Mouse (Mus musculus) frontal cortex, postnatal 14 days (tissue): ENCODE results near the gene Gtpbp4.
"Not testable (repeated sequence)": the region's sequence is repeated elsewhere in the genome, so short reads cannot be mapped to it uniquely, and the experiment has no call there.

Experiments used
- DNase-seq, 2 experiments: peaks; one replicate each; pipeline ENCODE4 v3.0.0; 2022; ENCODE audit warnings: low spot score in 2 of 2

The Gtpbp4 gene

GRCm38 (mm10) chr13:8995990-8996786, at the start of gene Gtpbp4:
Gene Gtpbp4, minus strand, starts transcription at chr13:8996083.
- peak; percentile 95 to 96 for DNase-seq

DNA sequence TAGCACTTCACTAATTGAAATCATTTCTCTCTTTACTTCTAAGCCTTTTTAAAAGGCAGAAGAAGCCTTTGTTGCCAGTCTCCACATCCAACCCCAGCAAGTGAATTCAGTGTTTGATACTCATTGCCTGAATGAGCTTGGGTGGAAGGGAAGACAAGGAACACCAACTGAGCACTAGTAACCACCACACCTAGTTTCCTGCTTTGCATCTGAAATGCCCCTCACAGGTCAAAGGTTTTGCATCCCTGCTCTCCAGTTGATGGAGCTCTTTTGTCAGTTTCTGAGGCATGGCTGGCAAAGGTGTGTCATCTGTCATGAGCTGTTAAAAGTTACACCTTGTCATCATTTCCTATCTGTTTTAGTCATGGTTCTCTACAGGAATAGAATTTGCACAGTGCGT, 48.8 kb upstream of the Gtpbp4 start:
- no peak for DNase-seq

- no peak for DNase-seq
These were observed 47.6 kb upstream of the Gtpbp4 start for GRCm38 (mm10) chr13:9043289-9044049.

- no peak for DNase-seq
These were observed 44.7 kb upstream of the Gtpbp4 start for GRCm38 (mm10) chr13:9040626-9041025.

- DNase-seq = no peak
These were observed 36.2 kb upstream of the Gtpbp4 start for GRCm38 (mm10) chr13:9031996-9032661.

- DNase-seq = no peak
These were observed 34.5 kb upstream of the Gtpbp4 start for GRCm38 (mm10) chr13:9030364-9030763.

- no peak for DNase-seq
These were observed 31.4 kb upstream of the Gtpbp4 start for GRCm38 (mm10) chr13:9027251-9027650.

DNA sequence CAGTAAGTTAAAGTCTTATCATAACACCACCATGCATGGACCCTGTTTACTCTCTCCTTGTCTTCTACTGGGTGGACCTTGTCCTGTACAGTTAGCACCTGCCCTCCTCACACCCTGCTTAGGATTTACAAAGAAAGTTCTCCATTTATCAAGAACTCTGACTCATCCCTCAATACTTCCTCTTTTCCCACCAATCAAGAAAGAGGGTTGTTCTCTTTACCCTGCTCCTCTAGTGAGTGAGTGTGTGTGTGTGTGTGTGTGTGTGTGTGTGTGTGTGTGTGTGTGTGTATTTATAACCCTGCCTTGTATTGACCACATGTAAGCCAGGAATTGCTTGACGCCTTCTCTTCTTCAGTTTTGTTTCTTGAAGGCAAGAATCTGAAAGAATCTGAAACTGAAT, 26.7 kb upstream of the Gtpbp4 start:
- no peak for DNase-seq

DNA sequence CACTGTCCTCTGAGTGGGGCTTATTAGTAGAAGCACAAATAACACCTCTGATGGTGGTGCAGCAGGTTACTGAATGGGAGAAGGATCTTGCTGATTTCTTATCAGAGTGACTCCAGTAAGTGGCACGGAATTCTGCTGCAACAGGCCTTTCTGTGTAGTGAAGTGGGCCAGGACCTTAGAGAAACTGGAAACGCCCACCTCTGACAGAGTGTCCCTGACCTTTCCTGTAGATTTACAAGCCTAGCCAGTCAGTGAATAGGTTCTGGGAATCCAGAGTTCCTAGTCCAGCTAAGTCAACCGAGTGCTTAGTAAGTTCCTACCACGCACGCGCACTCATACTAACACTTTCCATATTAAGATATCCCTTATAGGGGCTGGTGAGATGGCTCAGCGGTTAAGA, 25.7 kb upstream of the Gtpbp4 start:
- DNase-seq = no peak

GRCm38 (mm10) chr13:9019713-9020112, 23.8 kb upstream of the Gtpbp4 start:
- DNase-seq = no peak

DNA sequence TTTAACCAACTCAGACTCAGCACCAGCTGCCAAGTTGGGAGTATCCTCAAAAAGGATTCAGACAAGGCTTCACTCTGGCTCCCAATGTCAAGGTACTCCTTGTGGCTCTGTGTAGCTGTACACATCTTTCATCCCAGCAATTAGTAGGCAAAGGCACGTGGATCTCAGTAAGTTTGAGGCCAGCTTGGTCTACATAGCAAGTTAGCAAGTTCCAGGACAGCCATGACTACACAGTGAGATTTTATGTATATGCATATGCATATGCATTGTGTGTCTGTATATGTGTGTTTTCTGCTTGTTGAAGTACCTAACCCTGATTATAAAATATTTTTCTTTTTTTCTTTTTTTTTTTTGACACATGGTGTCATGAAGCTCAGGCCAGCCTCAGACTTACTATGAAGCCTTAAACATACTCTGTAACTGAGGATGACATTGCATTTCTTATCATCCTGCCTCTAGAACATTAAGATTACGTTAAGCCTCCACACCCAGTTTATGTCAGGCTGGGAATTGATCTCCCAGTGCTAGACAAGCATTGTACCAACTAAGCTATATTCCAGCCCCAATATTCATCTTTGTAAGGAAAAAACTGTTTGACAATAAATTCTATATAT, 23.2 kb upstream of the Gtpbp4 start:
- no peak for DNase-seq

DNA sequence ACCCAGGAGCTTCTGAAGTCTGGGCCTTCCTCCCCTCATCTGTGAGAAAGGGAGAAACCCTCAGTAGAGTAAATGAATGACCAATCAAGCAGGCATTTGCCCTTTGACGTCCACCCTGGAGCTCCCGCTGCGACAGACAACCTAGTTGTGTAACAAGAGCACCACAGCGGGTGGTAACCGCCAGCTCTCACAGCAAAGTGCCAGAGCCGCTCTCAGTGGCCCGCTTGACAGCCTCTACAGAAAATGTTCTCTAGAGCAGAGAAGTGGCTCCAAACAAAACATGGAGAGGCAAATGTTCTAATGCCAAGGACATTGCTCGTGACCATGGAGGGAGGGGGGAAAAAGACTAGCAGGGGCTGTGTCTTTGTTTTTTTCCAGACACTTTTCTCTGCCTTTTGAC, 21.3 kb upstream of the Gtpbp4 start:
- no peak for DNase-seq

GRCm38 (mm10) chr13:9014431-9014830, 18.5 kb upstream of the Gtpbp4 start:
- no peak for DNase-seq

DNA sequence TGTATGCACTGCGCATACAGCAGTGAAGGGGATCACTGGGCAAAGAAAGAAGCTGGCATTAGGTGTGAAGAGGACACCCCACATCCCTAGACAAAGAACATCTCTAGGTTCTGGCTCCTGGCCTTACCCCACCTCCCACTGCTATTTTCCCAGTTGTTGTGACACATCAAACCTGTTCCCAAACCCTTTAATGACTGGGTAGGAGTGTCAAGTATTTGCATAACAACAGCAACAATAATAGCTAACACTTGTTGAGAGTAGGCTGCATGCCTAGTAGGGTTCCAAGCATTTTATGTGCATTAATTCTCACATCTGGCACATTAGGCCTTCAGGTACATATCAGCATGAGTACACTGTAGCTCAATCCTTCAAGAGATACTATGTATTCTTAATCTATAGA, 17.6 kb upstream of the Gtpbp4 start:
- no peak for DNase-seq

DNA sequence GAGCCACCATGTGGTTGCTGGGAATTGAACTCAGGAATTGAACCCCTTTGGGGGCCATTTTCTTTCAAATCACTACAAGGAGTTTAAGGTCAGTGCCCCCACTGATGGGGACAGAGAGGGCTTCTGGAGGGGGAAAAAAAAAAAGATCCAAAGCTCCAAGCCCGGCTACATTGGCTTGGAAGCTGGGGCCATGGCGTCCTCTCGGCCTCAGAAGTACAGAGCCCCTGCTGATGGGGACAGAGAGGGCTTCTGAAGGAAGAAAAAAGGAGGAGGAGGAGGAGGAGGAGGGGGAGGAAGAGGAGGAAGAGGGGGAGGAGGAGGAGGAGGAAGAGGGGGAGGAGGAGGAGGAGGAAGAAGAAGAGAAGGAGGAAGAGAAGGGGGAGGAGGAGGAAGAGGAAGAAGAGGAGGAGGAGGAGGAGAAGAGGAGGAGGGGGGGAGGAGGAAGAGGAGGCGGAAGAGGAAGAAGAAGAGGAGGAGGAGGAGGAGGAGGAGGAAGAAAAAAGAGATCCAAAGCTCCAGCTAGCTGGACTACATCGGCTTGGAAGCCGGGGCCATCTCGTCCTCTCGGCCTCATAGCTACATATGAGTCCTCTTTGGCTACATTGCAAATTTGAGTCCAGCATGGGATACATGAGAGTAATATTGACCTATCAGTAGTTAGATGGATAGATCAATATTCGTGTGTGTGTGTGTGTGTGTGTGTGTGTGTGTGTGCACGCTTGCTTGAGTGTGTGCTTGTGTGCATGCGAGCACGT, 15.9 kb upstream of the Gtpbp4 start:
- DNase-seq = peak in 1 of 2 experiments; percentile 50

GRCm38 (mm10) chr13:9003306-9003705, 7.4 kb upstream of the Gtpbp4 start:
- DNase-seq = no peak

- DNase-seq = no peak
These were observed 3.6 kb upstream of the Gtpbp4 start for GRCm38 (mm10) chr13:8999464-8999863.

DNA sequence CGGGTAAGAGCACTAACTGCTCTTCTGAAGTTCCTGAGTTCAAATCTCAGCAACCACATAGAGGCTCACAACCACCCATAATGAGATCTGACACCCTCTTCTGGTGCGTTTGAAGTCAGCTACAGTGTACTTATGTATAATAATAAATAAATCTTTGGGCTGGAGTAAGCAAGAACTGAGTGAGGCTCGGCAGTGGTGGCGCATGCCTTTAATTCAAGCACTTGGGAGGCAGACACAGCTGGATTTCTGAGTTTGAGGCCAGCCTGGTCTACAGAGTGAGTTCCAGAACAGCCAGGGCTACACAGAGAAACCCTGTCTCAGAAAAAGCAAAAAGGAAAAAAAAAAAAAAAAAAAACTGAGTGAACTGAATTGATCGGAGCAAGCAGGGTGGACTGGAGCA, 1.3 kb upstream of the Gtpbp4 start:
- not testable (repeated sequence) for DNase-seq

- peak in 1 of 2 experiments; percentile 7 for DNase-seq
These were observed 509 bp downstream of the Gtpbp4 start for GRCm38 (mm10) chr13:8995159-8995989.

DNA sequence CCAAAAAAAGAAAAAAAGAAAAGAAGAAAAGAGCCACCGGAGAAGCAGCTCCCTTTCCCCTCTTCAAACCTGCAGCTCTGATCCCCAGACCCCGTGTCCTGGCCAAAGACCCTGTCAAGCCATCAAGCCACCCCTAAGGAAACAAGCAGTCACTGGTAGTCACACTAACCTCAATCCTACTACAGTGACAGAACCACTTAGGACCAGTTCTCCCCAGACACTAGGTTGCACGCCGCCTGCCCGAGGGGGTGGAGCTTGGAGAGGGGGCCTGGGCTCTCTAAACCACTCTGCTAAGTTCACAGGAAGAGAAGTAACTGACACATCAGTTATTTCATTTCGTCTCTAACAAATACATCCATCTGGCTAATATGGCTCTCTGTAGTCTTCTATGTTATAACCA, 3.7 kb downstream of the Gtpbp4 start:
- DNase-seq = no peak
